Mouse (Mus musculus): ENCODE data around the gene Syn2. TPM values are rescaled to one million over a fixed set of nuclear protein-coding genes. Genes with fewer than 3 reads are reported as not detected.
A peak's percentile ranks its signal among the peaks of the same experiment; 100 is the strongest.

Syn2 gene
- polyA plus RNA-seq, 1 experiment from 2014 or later = 81.4 TPM

DNA sequence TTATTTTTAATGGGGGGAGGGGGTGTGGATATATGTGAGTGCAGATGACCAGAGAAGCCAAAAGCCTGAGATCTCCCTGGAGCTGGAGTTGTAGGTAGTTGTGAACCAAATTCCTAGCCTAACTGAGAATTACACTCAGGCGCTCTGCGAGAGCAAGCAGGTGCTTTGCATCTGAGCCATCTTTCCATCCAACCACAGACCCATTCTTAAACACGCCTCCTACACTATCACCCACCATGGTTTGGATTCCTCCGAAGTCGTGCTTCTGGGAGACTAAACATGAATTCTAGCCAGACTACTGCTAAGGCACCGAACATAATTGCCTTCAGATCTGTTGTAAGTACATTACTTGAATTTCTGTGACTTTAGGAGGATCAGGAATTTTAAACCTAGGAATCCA, 151.7 kb downstream of the Syn2 start:
- Histone ChIP-seq H3K9me3 (ENCODE audit: control insufficient read depth, low read length) (no peaks in the 10 kb centered on the region), H3K36me3 (ENCODE audit: control insufficient read depth, insufficient read depth, low read length) (no peaks in the 10 kb centered on the region), H3K4me1 (ENCODE audit: control insufficient read depth, insufficient read depth, low read length) (no peaks in the 10 kb centered on the region), H3K4me3 (ENCODE audit: low read depth, low read length) (no peak overlapping the region), H3K4me2 (ENCODE audit: low read depth, low read length) (no peak overlapping the region), H3K9ac (replicated peaks; ENCODE audit: low read depth, low read length) (no peak overlapping the region), H3K27me3 (ENCODE audit: control insufficient read depth, insufficient read depth, low read length) (no peaks in the 10 kb centered on the region), H3K27ac (ENCODE audit: low read depth, low read length) (no peak overlapping the region)
- ATAC-seq (ENCODE audit: low read depth) = no peak
- WGBS = 94% methylated on average over 6 of the region's 6 CpGs

DNA sequence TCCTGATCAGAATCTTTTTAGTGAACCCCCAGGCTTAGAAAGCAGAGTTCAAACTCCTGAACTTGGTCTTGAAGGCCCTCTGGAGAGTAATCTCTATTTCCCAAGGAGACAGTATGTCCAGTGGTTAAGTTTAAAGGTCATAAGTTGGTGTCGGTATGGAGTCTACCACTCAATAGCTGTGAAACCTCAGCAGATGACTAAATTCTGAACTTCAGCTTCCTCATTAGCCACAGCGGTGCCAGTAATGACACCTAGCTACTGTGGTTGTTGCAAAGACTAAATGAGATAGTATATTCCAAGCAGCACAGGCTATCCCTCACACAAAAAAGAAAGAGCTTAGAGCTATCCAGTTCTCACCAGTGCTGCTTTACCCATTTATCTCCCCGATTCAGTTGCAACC, 153.5 kb downstream of the Syn2 start:
- H3K4me1 ChIP-seq (ENCODE audit: control insufficient read depth, insufficient read depth, low read length) = no peaks in the 10 kb centered on the region
- no peaks in the 10 kb centered on the region for H3K36me3 ChIP-seq (ENCODE audit: control insufficient read depth, insufficient read depth, low read length)
- no peak overlapping the region for H3K9ac ChIP-seq (replicated peaks; ENCODE audit: low read depth, low read length)
- no peak overlapping the region for H3K4me3 ChIP-seq (ENCODE audit: low read depth, low read length)
- H3K27me3 ChIP-seq (ENCODE audit: control insufficient read depth, insufficient read depth, low read length) = no peaks in the 10 kb centered on the region
- no peaks in the 10 kb centered on the region for H3K9me3 ChIP-seq (ENCODE audit: control insufficient read depth, low read length)
- 94% methylated on average over 3 of the region's 3 CpGs for WGBS
- ATAC-seq (ENCODE audit: low read depth) = no peak
- no peak overlapping the region for H3K27ac ChIP-seq (ENCODE audit: low read depth, low read length)
- no peak overlapping the region for H3K4me2 ChIP-seq (ENCODE audit: low read depth, low read length)

DNA sequence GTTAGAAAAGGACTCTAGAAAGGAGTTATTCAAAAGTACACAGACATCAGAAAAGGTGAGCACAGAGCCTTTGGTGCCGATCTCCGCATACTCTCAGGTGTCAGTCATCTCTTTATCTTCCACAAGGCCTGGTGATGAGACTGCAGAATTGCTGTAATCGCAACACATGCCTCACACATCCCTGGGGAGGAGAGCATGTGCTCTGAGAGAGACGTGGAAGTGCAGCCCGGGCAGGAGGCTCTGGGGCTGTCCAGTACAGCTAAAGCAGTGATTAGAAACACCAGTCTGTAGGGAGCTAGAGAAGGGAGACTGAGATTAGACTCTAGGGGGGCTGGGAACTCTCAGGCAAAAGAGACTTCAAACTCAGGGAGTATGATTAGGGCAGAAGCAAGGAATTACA, 155.9 kb downstream of the Syn2 start:
- Histone ChIP-seq H3K4me2 (ENCODE audit: low read depth, low read length) (no peak overlapping the region), H3K9me3 (ENCODE audit: control insufficient read depth, low read length) (no peaks in the 10 kb centered on the region), H3K4me3 (ENCODE audit: low read depth, low read length) (no peak overlapping the region), H3K4me1 (ENCODE audit: control insufficient read depth, insufficient read depth, low read length) (no peaks in the 10 kb centered on the region), H3K27ac (ENCODE audit: low read depth, low read length) (no peak overlapping the region), H3K9ac (replicated peaks; ENCODE audit: low read depth, low read length) (no peak overlapping the region), H3K27me3 (ENCODE audit: control insufficient read depth, insufficient read depth, low read length) (no peaks in the 10 kb centered on the region), H3K36me3 (ENCODE audit: control insufficient read depth, insufficient read depth, low read length) (no peaks in the 10 kb centered on the region)
- ATAC-seq (ENCODE audit: low read depth) = no peak
- WGBS = 62% methylated on average over 5 of the region's 5 CpGs

DNA sequence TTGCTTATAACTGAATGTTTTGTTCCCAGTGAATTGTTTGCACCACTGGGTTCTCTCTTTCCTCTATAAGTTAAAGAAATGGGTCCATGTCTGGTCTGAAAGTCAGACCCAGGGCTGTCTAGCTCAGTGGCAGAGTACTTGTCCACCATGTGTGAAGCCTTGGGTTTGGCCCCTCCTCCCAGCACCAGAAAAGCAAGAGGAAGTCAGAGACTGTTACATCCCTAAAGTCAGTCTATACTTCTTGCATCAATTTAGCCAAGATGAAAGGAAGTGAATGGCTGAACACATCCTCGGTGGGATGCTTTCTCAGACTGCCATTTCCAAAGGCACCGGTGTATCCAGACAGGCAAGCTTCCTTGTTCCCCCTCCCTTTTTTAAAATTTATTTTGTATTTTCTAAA, 156.4 kb downstream of the Syn2 start:
- no peaks in the 10 kb centered on the region for H3K36me3 ChIP-seq (ENCODE audit: control insufficient read depth, insufficient read depth, low read length)
- H3K9ac ChIP-seq (replicated peaks; ENCODE audit: low read depth, low read length) = no peak overlapping the region
- no peaks in the 10 kb centered on the region for H3K9me3 ChIP-seq (ENCODE audit: control insufficient read depth, low read length)
- H3K27ac ChIP-seq (ENCODE audit: low read depth, low read length) = no peak overlapping the region
- H3K4me1 ChIP-seq (ENCODE audit: control insufficient read depth, insufficient read depth, low read length) = no peaks in the 10 kb centered on the region
- no peaks in the 10 kb centered on the region for H3K27me3 ChIP-seq (ENCODE audit: control insufficient read depth, insufficient read depth, low read length)
- no peak overlapping the region for H3K4me3 ChIP-seq (ENCODE audit: low read depth, low read length)
- no peak for ATAC-seq (ENCODE audit: low read depth)
- no peak overlapping the region for H3K4me2 ChIP-seq (ENCODE audit: low read depth, low read length)
- WGBS = 78% methylated on average over 2 of the region's 2 CpGs

DNA sequence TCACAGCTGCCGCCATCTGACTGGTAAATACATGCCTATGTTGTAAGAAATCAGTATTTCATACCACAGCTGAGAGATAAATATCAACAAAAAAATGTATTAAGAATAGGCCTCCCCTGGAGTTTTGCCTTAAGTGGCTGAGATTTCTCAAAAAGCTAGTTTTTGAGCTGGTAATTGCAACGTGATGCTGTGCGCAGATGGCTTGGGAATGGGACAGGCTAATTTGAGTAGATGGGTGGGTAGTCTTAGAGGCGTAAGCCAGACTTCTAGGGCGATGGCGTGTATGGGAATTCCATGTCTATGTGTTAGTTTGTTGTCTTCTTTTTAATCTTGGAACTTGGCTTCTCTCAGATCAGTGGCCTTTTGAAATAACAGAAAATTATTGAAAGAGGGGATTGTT, 157.1 kb downstream of the Syn2 start:
- 93% methylated on average over 6 of the region's 6 CpGs for WGBS
- no peak overlapping the region for H3K4me2 ChIP-seq (ENCODE audit: low read depth, low read length)
- H3K9ac ChIP-seq (replicated peaks; ENCODE audit: low read depth, low read length) = no peak overlapping the region

DNA sequence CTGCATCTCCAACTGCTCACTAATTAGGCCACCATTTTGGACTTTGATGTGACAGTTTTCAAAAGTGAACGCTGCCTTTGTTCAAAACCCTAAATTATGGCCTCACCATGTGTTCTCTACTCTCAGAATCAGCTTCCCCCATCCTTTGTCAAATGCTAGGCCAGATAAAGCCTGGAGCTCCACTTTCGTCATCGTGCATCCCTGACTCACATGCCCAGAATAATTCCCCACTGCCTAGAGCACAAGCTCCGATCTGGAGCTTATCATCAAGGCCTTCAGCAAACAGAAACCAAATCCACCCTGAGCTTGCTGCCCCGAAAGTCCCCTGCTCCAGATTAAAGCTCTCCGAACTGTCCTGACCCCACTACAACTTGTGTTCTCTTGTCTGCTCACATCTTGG, 157.9 kb downstream of the Syn2 start:
- no peaks in the 10 kb centered on the region for H3K36me3 ChIP-seq (ENCODE audit: control insufficient read depth, insufficient read depth, low read length)
- 79% methylated on average over 6 of the region's 6 CpGs for WGBS
- H3K27me3 ChIP-seq (ENCODE audit: control insufficient read depth, insufficient read depth, low read length) = no peaks in the 10 kb centered on the region
- no peak overlapping the region for H3K9ac ChIP-seq (replicated peaks; ENCODE audit: low read depth, low read length)
- H3K4me1 ChIP-seq (ENCODE audit: control insufficient read depth, insufficient read depth, low read length) = no peaks in the 10 kb centered on the region
- H3K4me3 ChIP-seq (ENCODE audit: low read depth, low read length) = no peak overlapping the region
- ATAC-seq (ENCODE audit: low read depth) = no peak
- no peaks in the 10 kb centered on the region for H3K9me3 ChIP-seq (ENCODE audit: control insufficient read depth, low read length)
- no peak overlapping the region for H3K4me2 ChIP-seq (ENCODE audit: low read depth, low read length)
- H3K27ac ChIP-seq (ENCODE audit: low read depth, low read length) = no peak overlapping the region

More for the DNA sequence above, 157.1 kb downstream of the Syn2 start:
- no peak overlapping the region for H3K27ac ChIP-seq (ENCODE audit: low read depth, low read length)
- no peak overlapping the region for H3K4me3 ChIP-seq (ENCODE audit: low read depth, low read length)
- H3K27me3 ChIP-seq (ENCODE audit: control insufficient read depth, insufficient read depth, low read length) = no peaks in the 10 kb centered on the region
- no peak for ATAC-seq (ENCODE audit: low read depth)
- H3K4me1 ChIP-seq (ENCODE audit: control insufficient read depth, insufficient read depth, low read length) = no peaks in the 10 kb centered on the region
- H3K9me3 ChIP-seq (ENCODE audit: control insufficient read depth, low read length) = no peaks in the 10 kb centered on the region
- no peaks in the 10 kb centered on the region for H3K36me3 ChIP-seq (ENCODE audit: control insufficient read depth, insufficient read depth, low read length)

DNA sequence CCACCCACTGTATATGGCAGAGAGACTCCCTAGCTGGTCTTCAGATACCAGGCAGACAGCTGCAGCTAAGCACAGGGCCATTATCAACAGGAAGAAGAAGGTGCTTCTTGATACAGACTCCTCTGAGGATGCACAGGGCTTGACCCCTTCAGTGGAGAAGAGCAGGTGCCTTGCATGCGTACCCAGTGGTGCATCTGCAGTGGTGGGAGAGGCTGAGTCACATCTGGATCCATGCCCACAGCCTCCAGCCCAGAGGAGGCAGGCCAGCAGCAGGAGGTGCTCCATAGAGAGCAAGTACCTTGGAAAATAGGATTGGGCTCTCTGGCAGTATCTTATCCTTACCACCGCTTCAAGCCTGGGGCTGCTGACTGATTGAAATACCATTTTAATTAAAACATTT, 159.2 kb downstream of the Syn2 start:
- Histone ChIP-seq H3K27me3 (ENCODE audit: control insufficient read depth, insufficient read depth, low read length) (no peaks in the 10 kb centered on the region), H3K9me3 (ENCODE audit: control insufficient read depth, low read length) (no peaks in the 10 kb centered on the region), H3K4me3 (ENCODE audit: low read depth, low read length) (no peak overlapping the region), H3K4me1 (ENCODE audit: control insufficient read depth, insufficient read depth, low read length) (no peaks in the 10 kb centered on the region), H3K4me2 (ENCODE audit: low read depth, low read length) (no peak overlapping the region), H3K27ac (ENCODE audit: low read depth, low read length) (no peak overlapping the region), H3K36me3 (ENCODE audit: control insufficient read depth, insufficient read depth, low read length) (no peaks in the 10 kb centered on the region), H3K9ac (replicated peaks; ENCODE audit: low read depth, low read length) (no peak overlapping the region)
- no peak for ATAC-seq (ENCODE audit: low read depth)
- 76% methylated on average over 2 of the region's 2 CpGs for WGBS

DNA sequence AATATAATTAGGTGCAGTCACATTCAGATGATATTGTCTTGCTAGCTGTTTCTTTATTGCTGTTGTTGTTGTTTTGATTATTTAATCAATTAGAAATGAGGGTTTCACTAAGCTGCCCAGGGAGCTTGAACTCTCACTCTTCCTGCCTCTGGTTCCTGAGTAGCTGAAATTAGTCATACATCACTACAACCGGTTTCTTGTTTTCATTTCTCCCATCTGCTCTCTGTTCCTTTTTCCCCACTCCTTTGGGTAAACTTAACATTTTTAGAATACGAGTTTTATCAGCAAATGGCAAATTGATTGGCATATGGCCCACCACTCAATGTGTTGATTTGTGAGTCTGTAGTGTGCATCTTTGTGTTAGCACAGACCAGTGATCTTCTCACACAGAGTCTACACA, 172.4 kb downstream of the Syn2 start:
- Histone ChIP-seq H3K4me1 (ENCODE audit: control insufficient read depth, insufficient read depth, low read length) (no peaks in the 10 kb centered on the region), H3K4me3 (ENCODE audit: low read depth, low read length) (no peak overlapping the region), H3K27me3 (ENCODE audit: control insufficient read depth, insufficient read depth, low read length) (no peaks in the 10 kb centered on the region), H3K4me2 (ENCODE audit: low read depth, low read length) (no peak overlapping the region), H3K27ac (ENCODE audit: low read depth, low read length) (no peak overlapping the region), H3K9me3 (ENCODE audit: control insufficient read depth, low read length) (no peaks in the 10 kb centered on the region), H3K36me3 (ENCODE audit: control insufficient read depth, insufficient read depth, low read length) (no peaks in the 10 kb centered on the region), H3K9ac (replicated peaks; ENCODE audit: low read depth, low read length) (no peak overlapping the region)
- WGBS = 63% methylated on average over 2 of the region's 2 CpGs
- ATAC-seq (ENCODE audit: low read depth) = no peak

DNA sequence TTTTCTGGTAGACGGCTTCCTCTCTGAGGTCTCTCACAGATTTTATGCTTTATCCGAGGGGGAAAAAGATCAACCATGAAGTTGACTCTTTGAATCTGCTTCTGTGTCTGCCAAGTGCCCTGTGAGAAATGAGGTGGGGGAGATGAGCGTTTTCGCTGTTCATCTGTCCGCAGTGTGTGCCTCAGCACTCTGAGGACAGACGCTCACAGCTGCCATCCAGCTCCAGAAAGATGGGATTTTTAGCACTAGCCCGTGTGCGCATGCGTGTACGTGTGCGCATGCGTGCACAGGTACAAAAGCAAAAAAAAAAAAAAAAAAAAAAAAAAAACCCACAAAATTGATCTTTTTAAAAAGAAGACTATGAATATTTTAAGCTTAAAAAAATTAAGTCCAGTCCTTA, 178.1 kb downstream of the Syn2 start:
- no peak for ATAC-seq (ENCODE audit: low read depth)
- Histone ChIP-seq H3K4me1 (ENCODE audit: control insufficient read depth, insufficient read depth, low read length) (no peaks in the 10 kb centered on the region), H3K4me3 (ENCODE audit: low read depth, low read length) (no peak overlapping the region), H3K36me3 (ENCODE audit: control insufficient read depth, insufficient read depth, low read length) (no peaks in the 10 kb centered on the region), H3K9ac (replicated peaks; ENCODE audit: low read depth, low read length) (no peak overlapping the region; the same call in 1 of the 2 replicates), H3K9me3 (ENCODE audit: control insufficient read depth, low read length) (no peaks in the 10 kb centered on the region), H3K27ac (ENCODE audit: low read depth, low read length) (no peak overlapping the region), H3K27me3 (ENCODE audit: control insufficient read depth, insufficient read depth, low read length) (no peaks in the 10 kb centered on the region), H3K4me2 (ENCODE audit: low read depth, low read length) (peak overlapping the region; percentile 18; the same call in 1 of the 2 replicates)
- 71% methylated on average over 12 of the region's 12 CpGs for WGBS

DNA sequence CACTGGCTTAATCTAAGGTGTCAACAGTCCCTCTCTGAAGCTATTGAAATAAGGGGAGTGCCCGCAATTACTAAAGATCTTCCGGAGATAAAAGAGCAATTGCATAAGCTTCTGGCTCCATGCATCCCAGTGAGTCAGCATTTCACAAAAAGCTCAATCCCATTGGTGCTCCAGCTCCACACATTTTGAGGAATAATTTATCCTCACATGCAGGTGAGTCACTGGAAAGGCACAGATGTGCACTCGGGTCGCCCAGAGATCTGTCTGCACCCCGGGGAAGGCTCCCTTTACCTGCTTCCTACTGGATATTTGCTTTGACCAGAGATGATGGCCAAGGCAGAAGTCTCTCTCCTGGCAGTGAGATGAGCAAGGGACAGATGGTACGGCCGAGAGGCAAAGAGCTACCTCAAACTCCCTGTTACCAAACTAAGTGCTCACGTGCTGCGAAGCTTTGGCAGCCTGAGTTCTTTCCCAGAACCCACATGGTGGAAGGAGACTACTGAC, 178.6 kb downstream of the Syn2 start:
- Histone ChIP-seq H3K36me3 (ENCODE audit: control insufficient read depth, insufficient read depth, low read length) (no peaks in the 10 kb centered on the region), H3K9ac (replicated peaks; ENCODE audit: low read depth, low read length) (no peak overlapping the region), H3K4me3 (ENCODE audit: low read depth, low read length) (no peak overlapping the region), H3K27me3 (ENCODE audit: control insufficient read depth, insufficient read depth, low read length) (no peaks in the 10 kb centered on the region), H3K4me2 (ENCODE audit: low read depth, low read length) (no peak overlapping the region), H3K4me1 (ENCODE audit: control insufficient read depth, insufficient read depth, low read length) (no peaks in the 10 kb centered on the region), H3K9me3 (ENCODE audit: control insufficient read depth, low read length) (no peaks in the 10 kb centered on the region), H3K27ac (ENCODE audit: low read depth, low read length) (no peak overlapping the region)
- no peak for ATAC-seq (ENCODE audit: low read depth)
- WGBS = 76% methylated on average over 9 of the region's 9 CpGs
